Mouse (Mus musculus) intestine, embryonic 16.5 days (tissue): ENCODE results near the gene Col4a2. TPM values are rescaled to one million over a fixed set of nuclear protein-coding genes. Genes with fewer than 3 reads are reported as not detected.
A peak's percentile ranks its signal among the peaks of the same experiment; 100 is the strongest.

Experiments used
- ATAC-seq: fragments of 200-750 bp; cut with Nextera tagmentation; 2 replicates; pipeline ENCODE4 v1.8.0; 2017; ENCODE audit warnings: moderate TSS enrichment, moderate library complexity
- H3K27ac ChIP-seq: fragments of 300-500 bp; sonication (generic); 2 replicates; pipeline ENCODE4 v1.5.1; 2014; ENCODE audit warnings: mild to moderate bottlenecking, low read length
- H3K27me3 ChIP-seq: fragments of 300-500 bp; sonication (generic); replicated peaks from 2 replicates; pipeline ENCODE4 v1.6.1; 2014; ENCODE audit warnings: low read length, control low read depth, mixed read lengths; ENCODE audit not compliant: control insufficient read depth, insufficient read depth
- H3K36me3 ChIP-seq: fragments of 300-500 bp; sonication (generic); 2 replicates; pipeline ENCODE4 v1.6.1; 2014; ENCODE audit warnings: low read length, control low read depth; ENCODE audit not compliant: control insufficient read depth, insufficient read depth
- H3K4me1 ChIP-seq: fragments of 300-500 bp; sonication (generic); 2 replicates; pipeline ENCODE4 v1.6.1; 2014; ENCODE audit warnings: low read length, control low read depth, mixed read lengths; ENCODE audit not compliant: control insufficient read depth, insufficient read depth
- H3K4me2 ChIP-seq: fragments of 300-500 bp; sonication (generic); 2 replicates; pipeline ENCODE4 v1.6.1; 2014; ENCODE audit warnings: low read depth, low read length, control low read depth
- H3K4me3 ChIP-seq: fragments of 300-500 bp; sonication (generic); 2 replicates; pipeline ENCODE4 v1.5.1; 2014; ENCODE audit warnings: mild to moderate bottlenecking, low read length
- H3K9ac ChIP-seq: fragments of 300-500 bp; sonication (generic); 2 replicates; pipeline ENCODE4 v1.6.1; 2014; ENCODE audit warnings: low read depth, low read length
- H3K9me3 ChIP-seq: fragments of 300-500 bp; sonication (generic); 2 replicates; pipeline ENCODE4 v1.6.1; 2016; ENCODE audit warnings: low read length, control low read depth; ENCODE audit not compliant: control insufficient read depth
- WGBS: fragments of 180-500 bp; shearing (Covaris S2); extraction: QIAGEN DNeasy Blood & Tissue Kit; methylation state at CpG from one replicate; pipeline ENCODE4 v1.1.7; 2014; 5-methylcytosine and 5-hydroxymethylcytosine counted together
- polyA plus RNA-seq: library from polyadenylated mRNA; unstranded; fragments of >200 nt; fragmentation: Nextera tagmentation; extraction: Ambion mirVana; gene quantifications from 2 replicates; pipeline ENCODE4 v1.2.1, GENCODE M21; 2015

Col4a2 gene
- polyA plus RNA-seq, 1 experiment from 2014 or later = 39.1 TPM

DNA sequence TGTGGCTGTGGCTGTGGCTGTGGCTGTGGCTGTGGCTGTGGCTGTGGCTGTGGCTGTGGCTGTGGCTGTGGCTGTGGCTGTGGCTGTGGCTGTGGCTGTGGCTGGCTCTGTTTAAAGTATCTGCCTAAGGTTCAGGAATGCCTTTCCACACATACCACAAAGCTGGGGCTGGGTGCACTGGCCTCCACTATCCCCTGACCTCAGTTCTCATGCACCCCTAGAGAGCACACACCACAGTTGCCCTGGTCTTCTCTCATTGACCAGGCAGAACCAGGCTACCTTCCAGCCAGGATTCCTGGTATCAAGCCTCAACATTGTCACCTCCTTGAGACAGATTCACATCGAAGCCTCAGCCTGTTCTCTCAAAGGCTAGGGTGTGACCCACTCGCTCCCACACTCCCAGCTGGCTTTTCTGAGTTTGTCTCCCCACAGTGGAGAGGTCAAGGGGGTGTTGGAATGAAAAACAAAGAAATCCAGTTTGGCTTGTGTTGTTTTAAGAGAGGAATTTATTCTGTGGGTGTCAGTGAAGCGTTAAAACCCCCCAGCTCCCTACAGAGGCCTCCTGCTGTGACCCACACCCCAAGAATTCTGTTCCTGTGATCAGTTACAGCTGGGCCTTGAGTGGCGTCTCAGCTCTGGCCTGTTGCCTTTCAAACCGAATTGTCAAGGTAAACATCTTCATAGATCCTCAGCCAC is 15.3 kb downstream of the Col4a2 start:
- Histone ChIP-seq H3K4me2 (no peak overlapping the region), H3K27ac (0 out of 2 replicates have a peak overlapping the region, but pooled peaks have one; percentile 3), H3K27me3 (no peaks in the 10 kb centered on the region), H3K9ac (no peak overlapping the region), H3K36me3 (no peaks in the 10 kb centered on the region), H3K4me3 (no peak overlapping the region), H3K4me1 (peaks cover 18% of the 10 kb centered on the region), H3K9me3 (no peaks in the 10 kb centered on the region)
- peak; percentile 21; the same call in 1 of the 2 replicates for ATAC-seq
- 59% methylated on average over 5 of the region's 5 CpGs for WGBS

- no peaks in the 10 kb centered on the region for H3K27me3 ChIP-seq
- H3K4me3 ChIP-seq = no peak overlapping the region
- 46% methylated on average over 4 of the region's 4 CpGs for WGBS
- H3K4me1 ChIP-seq = peaks cover 18% of the 10 kb centered on the region
- no peaks in the 10 kb centered on the region for H3K36me3 ChIP-seq
- H3K9me3 ChIP-seq = no peaks in the 10 kb centered on the region
- no peak overlapping the region for H3K27ac ChIP-seq
- H3K9ac ChIP-seq = no peak overlapping the region
- ATAC-seq = no peak
- H3K4me2 ChIP-seq = no peak overlapping the region
These were observed 19.0 kb downstream of the Col4a2 start for GRCm38 (mm10) chr8:11331561-11331960.

DNA sequence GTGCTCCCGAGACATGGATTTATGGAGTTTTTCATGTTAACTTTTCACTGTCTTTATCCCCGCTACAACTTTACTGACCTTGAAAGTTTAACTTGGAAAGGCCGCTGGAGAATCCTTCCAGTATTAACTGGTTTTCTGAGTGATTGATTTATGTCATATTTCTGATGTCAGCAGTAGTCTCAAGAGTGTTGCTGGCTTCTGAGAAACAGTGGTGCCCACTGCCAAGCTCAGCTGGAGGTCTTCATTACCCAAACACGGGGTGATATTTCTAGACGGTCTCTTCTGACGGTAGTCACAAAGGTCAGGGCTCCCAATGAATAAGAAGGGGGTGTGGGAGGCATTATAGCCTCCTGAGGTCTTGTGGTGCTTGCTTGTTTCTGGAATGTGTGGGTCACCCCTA is 21.1 kb downstream of the Col4a2 start:
- Histone ChIP-seq H3K9me3 (no peaks in the 10 kb centered on the region), H3K4me3 (no peak overlapping the region), H3K36me3 (no peaks in the 10 kb centered on the region), H3K27ac (no peak overlapping the region), H3K27me3 (no peaks in the 10 kb centered on the region), H3K4me2 (no peak overlapping the region), H3K4me1 (peaks cover 16% of the 10 kb centered on the region), H3K9ac (no peak overlapping the region)
- 77% methylated on average over 6 of the region's 6 CpGs for WGBS
- no peak for ATAC-seq

- H3K4me1 ChIP-seq = peaks cover 16% of the 10 kb centered on the region
- no peak for ATAC-seq
- H3K4me3 ChIP-seq = no peak overlapping the region
- WGBS = 66% methylated on average over 3 of the region's 3 CpGs
- H3K4me2 ChIP-seq = no peak overlapping the region
- H3K36me3 ChIP-seq = no peaks in the 10 kb centered on the region
- H3K9ac ChIP-seq = no peak overlapping the region
- no peaks in the 10 kb centered on the region for H3K9me3 ChIP-seq
- no peak overlapping the region for H3K27ac ChIP-seq
- H3K27me3 ChIP-seq = no peaks in the 10 kb centered on the region
These were observed 21.9 kb downstream of the Col4a2 start for GRCm38 (mm10) chr8:11334493-11334892.

DNA sequence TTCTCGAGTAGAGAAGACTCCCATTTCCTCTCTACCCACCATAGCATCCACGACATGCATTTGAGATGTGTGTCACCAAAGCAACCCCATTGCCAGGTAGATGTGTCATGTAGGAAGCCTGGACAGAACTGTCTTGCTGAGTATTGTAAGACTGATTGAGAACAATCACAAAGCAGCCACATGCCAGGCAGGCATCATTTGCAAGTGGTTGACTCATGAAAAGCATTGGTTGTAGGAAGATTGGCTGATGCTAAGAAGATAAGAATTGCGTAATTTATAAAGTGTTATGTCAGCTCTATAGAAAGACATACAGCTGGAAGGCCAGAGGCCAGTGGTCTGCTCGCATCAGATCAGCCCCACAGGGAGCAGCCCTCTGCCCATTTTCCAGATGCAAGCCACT is 22.6 kb downstream of the Col4a2 start:
- Histone ChIP-seq H3K27me3 (no peaks in the 10 kb centered on the region), H3K9ac (no peak overlapping the region), H3K4me3 (no peak overlapping the region), H3K27ac (no peak overlapping the region), H3K9me3 (no peaks in the 10 kb centered on the region), H3K4me1 (peaks cover 16% of the 10 kb centered on the region), H3K36me3 (no peaks in the 10 kb centered on the region), H3K4me2 (no peak overlapping the region)
- 83% methylated on average over 4 of the region's 4 CpGs for WGBS
- ATAC-seq = no peak

- ATAC-seq = no peak
These were observed 23.7 kb downstream of the Col4a2 start for GRCm38 (mm10) chr8:11336346-11336745.

DNA sequence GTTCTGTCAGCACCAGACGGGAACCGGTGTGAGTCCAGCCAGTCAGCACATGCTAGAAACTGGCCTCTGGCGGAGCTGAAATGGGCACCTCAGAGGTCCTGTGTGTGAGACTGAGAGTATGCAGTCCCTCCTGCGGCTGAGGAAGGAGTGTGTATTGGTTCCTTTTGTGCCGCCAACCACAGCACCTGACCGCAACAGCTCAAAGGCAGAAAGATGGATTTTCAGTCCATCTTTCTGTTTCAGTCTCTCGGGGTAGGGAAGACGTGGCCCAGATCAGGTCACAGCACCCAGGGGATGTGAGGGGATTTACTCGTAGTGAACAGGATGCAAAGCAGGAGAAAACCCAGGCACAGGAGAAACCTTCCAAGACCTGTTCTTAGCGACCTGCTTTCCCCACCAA is 25.0 kb downstream of the Col4a2 start:
- H3K27ac ChIP-seq = no peak overlapping the region
- no peak overlapping the region for H3K9ac ChIP-seq
- H3K36me3 ChIP-seq = no peaks in the 10 kb centered on the region
- no peak for ATAC-seq
- H3K4me1 ChIP-seq = peaks cover 10% of the 10 kb centered on the region; the same call in 1 of the 2 replicates
- no peaks in the 10 kb centered on the region for H3K9me3 ChIP-seq
- H3K4me2 ChIP-seq = no peak overlapping the region
- H3K27me3 ChIP-seq = no peaks in the 10 kb centered on the region
- WGBS = 86% methylated on average over 10 of the region's 10 CpGs
- H3K4me3 ChIP-seq = no peak overlapping the region

More at GRCm38 (mm10) chr8:11336346-11336745, 23.7 kb downstream of the Col4a2 start:
- Histone ChIP-seq H3K4me2 (no peak overlapping the region), H3K9ac (no peak overlapping the region), H3K4me3 (no peak overlapping the region), H3K9me3 (no peaks in the 10 kb centered on the region), H3K36me3 (no peaks in the 10 kb centered on the region), H3K4me1 (peaks cover 11% of the 10 kb centered on the region), H3K27ac (peak overlapping the region; percentile 26; the same call in 1 of the 2 replicates), H3K27me3 (no peaks in the 10 kb centered on the region)
- WGBS = 81% methylated on average over 5 of the region's 5 CpGs

- no peaks in the 10 kb centered on the region for H3K9me3 ChIP-seq
- 84% methylated on average over 9 of the region's 9 CpGs for WGBS
- no peak overlapping the region for H3K4me3 ChIP-seq
- no peaks in the 10 kb centered on the region for H3K36me3 ChIP-seq
- ATAC-seq = no peak
- peaks cover 10% of the 10 kb centered on the region; the same call in 1 of the 2 replicates for H3K4me1 ChIP-seq
- H3K27ac ChIP-seq = no peak overlapping the region
- H3K4me2 ChIP-seq = no peak overlapping the region
- no peaks in the 10 kb centered on the region for H3K27me3 ChIP-seq
- no peak overlapping the region for H3K9ac ChIP-seq
These were observed 25.9 kb downstream of the Col4a2 start for GRCm38 (mm10) chr8:11338507-11338906.

GRCm38 (mm10) chr8:11340310-11341110 is 27.9 kb downstream of the Col4a2 start:
- Histone ChIP-seq H3K36me3 (no peaks in the 10 kb centered on the region), H3K27me3 (no peaks in the 10 kb centered on the region), H3K4me3 (no peak overlapping the region), H3K9me3 (no peaks in the 10 kb centered on the region), H3K9ac (no peak overlapping the region), H3K4me2 (no peak overlapping the region), H3K4me1 (peaks cover 3% of the 10 kb centered on the region; the same call in 1 of the 2 replicates), H3K27ac (no peak overlapping the region)
- WGBS = 66% methylated on average over 12 of the region's 12 CpGs
- ATAC-seq = peak; percentile 36; the same call in 1 of the 2 replicates
